Mouse (Mus musculus) bone marrow, adult 2 months (tissue): ENCODE results near the gene Osbpl3.

Source experiments
- CTCF ChIP-seq: fragments of 200-500 bp; IDR thresholded peaks from 2 replicates; pipeline ENCODE4 v1.5.1; 2011; ENCODE audit warnings: low read length, control low read depth; ENCODE audit not compliant: control insufficient read depth, insufficient read depth
- POLR2A ChIP-seq: fragments of 200-500 bp; IDR thresholded peaks from 2 replicates; pipeline ENCODE4 v1.6.1; 2011; ENCODE audit warnings: low read depth, mild to moderate bottlenecking, control low read depth, low read length, borderline replicate concordance; ENCODE audit not compliant: control insufficient read depth

DNA sequence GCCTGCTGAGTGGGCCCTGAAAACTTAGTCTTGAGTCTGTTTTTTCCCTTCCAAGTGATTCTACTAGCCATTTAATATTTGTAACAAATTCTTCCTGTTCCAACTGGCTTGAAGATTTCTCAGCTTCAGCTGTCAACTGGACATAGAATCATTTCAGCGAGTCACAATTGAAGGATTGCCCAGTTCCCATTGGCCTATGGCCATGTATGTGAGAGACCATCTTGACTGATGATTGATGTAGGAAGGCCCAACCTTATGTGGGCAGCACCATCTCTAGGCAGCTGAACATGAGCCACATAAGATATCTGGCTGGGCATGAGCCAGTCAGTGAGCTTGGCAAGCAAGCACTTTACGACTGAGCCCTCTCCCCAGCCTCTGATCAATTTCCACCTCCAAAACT lies 42.3 kb upstream of the Osbpl3 start:
- TF ChIP-seq POLR2A, result no peak
- TF ChIP-seq CTCF, result no peak
